Mouse (Mus musculus) neural tube, embryonic 15.5 days (tissue): ENCODE results near the gene Neb. TPM values are rescaled to one million over a fixed set of nuclear protein-coding genes. Genes with fewer than 3 reads are reported as not detected.

ENCODE experiments used
- ATAC-seq: fragments of 200-750 bp; cut with Nextera tagmentation; 2 replicates; pipeline ENCODE4 v1.8.0; 2017; ENCODE audit warnings: mild to moderate bottlenecking, moderate TSS enrichment, moderate library complexity; ENCODE audit not compliant: low FRiP score
- H3K27ac ChIP-seq: fragments of 300-500 bp; sonication (generic); replicated peaks from 2 replicates; pipeline ENCODE4 v1.5.1; 2015; ENCODE audit warnings: mild to moderate bottlenecking, inconsistent platforms
- H3K27me3 ChIP-seq: fragments of 300-500 bp; sonication (generic); replicated peaks from 2 replicates; pipeline ENCODE4 v1.6.1; 2015; ENCODE audit warnings: inconsistent platforms
- H3K36me3 ChIP-seq: fragments of 300-500 bp; sonication (generic); 2 replicates; pipeline ENCODE4 v1.6.1; 2015; ENCODE audit warnings: inconsistent platforms
- H3K4me1 ChIP-seq: fragments of 300-500 bp; sonication (generic); 2 replicates; pipeline ENCODE4 v1.6.1; 2015; ENCODE audit warnings: inconsistent platforms
- H3K4me2 ChIP-seq: fragments of 300-500 bp; sonication (generic); 2 replicates; pipeline ENCODE4 v1.6.1; 2015; ENCODE audit warnings: inconsistent platforms, mild to moderate bottlenecking, moderate library complexity
- H3K4me3 ChIP-seq: fragments of 300-500 bp; sonication (generic); replicated peaks from 2 replicates; pipeline ENCODE4 v1.5.1; 2015; ENCODE audit warnings: mild to moderate bottlenecking, inconsistent platforms
- H3K9ac ChIP-seq: fragments of 300-500 bp; sonication (generic); replicated peaks from 2 replicates; pipeline ENCODE4 v1.6.1; 2015; ENCODE audit warnings: mild to moderate bottlenecking, inconsistent platforms
- H3K9me3 ChIP-seq: fragments of 300-500 bp; sonication (generic); replicated peaks from 2 replicates; pipeline ENCODE4 v1.6.1; 2016; ENCODE audit warnings: inconsistent platforms
- WGBS: fragments of 180-500 bp; shearing (Covaris S2); methylation state at CpG from one replicate; pipeline ENCODE4 v1.1.7; 2015; ENCODE audit warnings: mixed read lengths; 5-methylcytosine and 5-hydroxymethylcytosine counted together
- polyA plus RNA-seq: library from polyadenylated mRNA; unstranded; fragments of >200 nt; fragmentation: Nextera tagmentation; extraction: Ambion mirVana; gene quantifications from 2 replicates; pipeline ENCODE4 v1.2.1, GENCODE M21; 2015

Neb gene
- 10.7 and 12.4 TPM in 2 replicates for polyA plus RNA-seq

DNA sequence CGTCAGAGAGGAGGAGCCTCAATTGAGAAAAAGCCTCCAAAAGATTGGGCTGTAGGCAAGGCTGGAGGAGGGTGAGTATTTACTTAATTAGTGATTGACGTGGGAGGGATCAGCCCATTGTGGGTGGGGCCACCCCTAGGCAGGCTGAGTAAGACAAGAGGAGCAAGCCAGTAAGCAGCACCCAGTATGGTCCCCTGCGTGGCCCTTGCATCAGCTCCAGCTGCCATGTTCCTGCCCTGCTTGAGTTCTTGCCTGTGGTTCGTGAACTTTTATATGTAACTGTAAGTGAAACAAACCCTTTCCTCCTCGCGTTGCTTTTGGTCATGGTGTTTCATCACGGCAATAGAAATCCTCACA, at the start of gene Neb:
Neb (minus strand) TSS at position 27 of the 357 bp plus-strand sequence.
- Histone ChIP-seq H3K4me3 (no peak within 1 kb of the TSS), H3K9me3 (no peaks in the 10 kb centered on the region), H3K4me1 (no peaks in the 10 kb centered on the region), H3K36me3 (no peaks in the 10 kb centered on the region), H3K9ac (no peak within 1 kb of the TSS), H3K4me2 (no peak within 1 kb of the TSS), H3K27ac (no peak within 1 kb of the TSS), H3K27me3 (no peaks in the 10 kb centered on the region)
- ATAC-seq, result no peak
- WGBS, result 66% methylated on average over 7 of the region's 7 CpGs

DNA sequence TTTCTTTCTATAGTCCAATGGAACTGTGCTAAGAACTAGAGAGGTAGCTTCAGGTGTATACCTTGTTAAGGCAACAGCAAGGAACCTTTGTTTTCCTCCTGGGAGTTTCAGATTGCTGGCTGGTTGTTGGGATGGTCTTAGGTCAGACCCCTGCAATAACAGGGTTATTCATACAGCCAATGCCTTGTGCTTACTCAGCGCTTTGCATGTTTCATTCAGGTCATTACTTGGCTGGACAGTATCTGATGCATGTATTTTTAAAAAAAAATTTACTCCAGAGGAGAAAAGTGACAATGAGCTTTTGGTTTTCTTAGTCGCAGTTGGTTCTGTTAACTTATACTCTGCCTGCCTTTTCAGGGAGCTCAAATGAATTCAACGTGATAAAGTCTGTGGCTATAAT, 49.1 kb upstream of the Neb start:
- H3K4me1 ChIP-seq, result peaks cover 17% of the 10 kb centered on the region
- no peaks in the 10 kb centered on the region for H3K9me3 ChIP-seq
- H3K4me3 ChIP-seq, result no peak overlapping the region
- no peaks in the 10 kb centered on the region for H3K36me3 ChIP-seq
- no peak for ATAC-seq
- H3K27me3 ChIP-seq, result no peaks in the 10 kb centered on the region
- H3K27ac ChIP-seq, result no peak overlapping the region
- 90% methylated on average over 3 of the region's 3 CpGs for WGBS
- no peak overlapping the region for H3K4me2 ChIP-seq
- no peak overlapping the region for H3K9ac ChIP-seq

DNA sequence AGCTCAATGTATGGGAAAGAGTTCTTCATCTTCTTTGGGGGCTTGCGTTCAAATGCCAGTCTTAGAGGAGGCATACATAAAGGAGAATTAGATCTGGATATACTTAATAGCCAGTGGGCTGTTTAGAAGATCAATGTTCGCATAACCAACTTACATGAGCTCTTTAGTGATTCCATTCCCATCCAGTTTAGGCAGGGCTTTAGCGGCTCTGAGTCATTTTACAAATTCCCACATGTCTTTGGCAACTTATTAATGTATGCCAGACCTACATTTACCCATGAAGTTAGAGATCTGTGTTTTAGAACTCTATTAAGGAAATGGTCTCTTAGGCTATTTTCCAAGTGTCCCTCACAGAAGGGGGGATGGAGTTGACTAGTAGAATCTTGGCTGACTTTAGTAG, 47.8 kb upstream of the Neb start:
- WGBS, result 93% methylated on average over 3 of the region's 3 CpGs
- Histone ChIP-seq H3K36me3 (no peaks in the 10 kb centered on the region), H3K4me2 (peak overlapping the region; percentile 67; the same call in 1 of the 2 replicates)

DNA sequence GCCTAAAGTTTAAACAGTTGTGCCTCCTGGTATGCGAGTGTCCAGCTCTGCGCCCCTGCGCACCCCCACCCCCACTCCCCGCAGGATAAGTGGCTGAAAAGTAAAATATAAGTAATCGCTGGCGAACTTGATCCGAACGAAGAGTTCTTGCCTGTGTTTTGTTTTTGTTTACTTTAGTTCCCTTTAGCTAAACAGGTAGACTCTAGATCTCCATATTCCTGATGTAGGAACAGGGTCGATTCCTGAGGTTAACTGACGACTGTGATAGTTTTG, 47.2 kb upstream of the Neb start:
- peak overlapping the region; percentile 51 for H3K9ac ChIP-seq
- ATAC-seq, result peak; percentile 2; the same call in 1 of the 2 replicates
- peaks cover 35% of the 10 kb centered on the region for H3K4me1 ChIP-seq
- H3K9me3 ChIP-seq, result no peaks in the 10 kb centered on the region
- 27% methylated on average over 10 of the region's 10 CpGs for WGBS
- peak overlapping the region; percentile 67 for H3K4me2 ChIP-seq
- H3K36me3 ChIP-seq, result no peaks in the 10 kb centered on the region
- H3K27me3 ChIP-seq, result no peaks in the 10 kb centered on the region
- peak overlapping the region; percentile 88; the same call in 1 of the 2 replicates for H3K27ac ChIP-seq
- H3K4me3 ChIP-seq, result peak overlapping the region; percentile 82

More for the DNA sequence above, 47.8 kb upstream of the Neb start:
- H3K27ac ChIP-seq, result no peak overlapping the region
- H3K27me3 ChIP-seq, result no peaks in the 10 kb centered on the region
- H3K9ac ChIP-seq, result no peak overlapping the region
- peaks cover 31% of the 10 kb centered on the region for H3K4me1 ChIP-seq
- H3K4me3 ChIP-seq, result 0 out of 2 replicates have a peak overlapping the region, but pooled peaks have one; percentile 82
- ATAC-seq, result no peak
- H3K9me3 ChIP-seq, result no peaks in the 10 kb centered on the region

DNA sequence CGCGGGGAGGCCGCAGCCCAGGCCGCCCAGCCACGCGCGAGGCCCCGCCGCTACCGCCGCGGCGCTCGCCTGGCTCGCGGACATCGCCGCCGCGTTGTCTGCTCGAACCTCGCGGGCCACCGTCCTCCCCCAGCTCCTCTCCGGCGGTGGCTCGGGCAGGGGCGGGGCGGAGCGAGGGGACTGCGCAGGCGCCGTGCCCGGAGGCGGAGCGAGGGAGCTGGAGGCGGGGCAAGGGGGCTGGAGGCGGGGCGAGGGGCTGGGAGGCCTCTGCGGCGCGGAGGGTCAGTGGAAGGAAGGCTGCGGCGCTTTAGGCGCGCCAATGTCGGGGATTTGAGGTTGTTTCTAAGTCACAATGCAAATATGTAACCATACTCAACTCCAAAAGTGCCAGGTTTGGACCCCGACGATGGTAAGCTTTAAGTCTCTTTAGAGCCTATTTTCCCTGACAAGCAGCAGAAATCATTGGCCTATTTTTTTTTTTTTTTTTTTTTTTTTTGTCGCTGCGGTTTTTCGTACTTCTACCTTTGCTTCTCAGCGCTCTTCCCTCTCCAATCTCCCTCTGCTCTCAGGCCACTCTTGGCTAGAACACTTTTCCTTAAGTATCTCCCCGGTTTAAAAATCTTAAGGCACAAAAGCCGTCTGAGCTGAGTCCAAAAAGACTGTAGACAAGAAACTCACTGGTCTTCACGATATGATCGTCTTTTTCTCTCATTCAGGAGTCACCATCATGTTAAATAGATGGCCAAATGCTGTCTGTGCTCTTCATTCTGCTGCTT, 46.7 kb upstream of the Neb start, which contains the start of gene Arl5a:
Arl5a (minus strand) TSS at position 155 of the 776 bp plus-strand sequence.
- peak; percentile 96 for ATAC-seq
- Histone ChIP-seq H3K36me3 (no peaks in the 10 kb centered on the region), H3K27me3 (no peaks in the 10 kb centered on the region), H3K9me3 (no peaks in the 10 kb centered on the region), H3K4me3 (peak within 1 kb of the TSS; percentile 82), H3K9ac (peak within 1 kb of the TSS; percentile 87), H3K27ac (peak within 1 kb of the TSS; percentile 88), H3K4me1 (peaks cover 38% of the 10 kb centered on the region), H3K4me2 (peak within 1 kb of the TSS; percentile 67)
- WGBS, result under 1% methylated on average over 55 of the region's 57 CpGs

DNA sequence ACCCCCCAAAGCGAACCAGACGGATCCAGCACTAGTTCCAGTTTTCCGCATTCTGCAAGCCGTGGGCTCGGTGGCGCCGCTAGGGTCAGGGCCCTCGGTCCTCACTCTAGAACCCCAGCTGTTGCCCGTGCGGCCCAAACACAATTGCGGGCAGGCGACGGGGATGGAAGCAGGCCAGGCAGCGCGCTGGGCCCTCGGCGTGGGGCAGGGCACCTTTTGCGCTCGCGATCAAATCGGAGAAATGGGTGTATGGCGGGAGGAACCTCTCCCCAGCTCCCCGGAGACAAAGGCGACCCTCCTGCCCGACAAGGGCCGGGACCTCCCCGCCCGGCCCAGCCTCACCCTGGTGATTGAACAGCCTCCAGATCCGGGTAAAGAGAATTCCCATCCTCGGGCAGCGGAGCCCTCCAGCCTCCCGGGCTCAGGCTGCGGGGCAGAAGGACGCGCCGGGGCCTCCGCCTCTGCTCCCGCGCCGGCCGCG, 46.0 kb upstream of the Neb start:
- 2% methylated on average over 42 of the region's 42 CpGs for WGBS
- no peaks in the 10 kb centered on the region for H3K9me3 ChIP-seq
- peak overlapping the region; percentile 82 for H3K4me3 ChIP-seq
- H3K27ac ChIP-seq, result peak overlapping the region; percentile 88
- H3K4me2 ChIP-seq, result peak overlapping the region; percentile 67
- H3K4me1 ChIP-seq, result peaks cover 38% of the 10 kb centered on the region
- H3K36me3 ChIP-seq, result no peaks in the 10 kb centered on the region
- ATAC-seq, result peak; percentile 80
- H3K9ac ChIP-seq, result peak overlapping the region; percentile 87
- no peaks in the 10 kb centered on the region for H3K27me3 ChIP-seq

DNA sequence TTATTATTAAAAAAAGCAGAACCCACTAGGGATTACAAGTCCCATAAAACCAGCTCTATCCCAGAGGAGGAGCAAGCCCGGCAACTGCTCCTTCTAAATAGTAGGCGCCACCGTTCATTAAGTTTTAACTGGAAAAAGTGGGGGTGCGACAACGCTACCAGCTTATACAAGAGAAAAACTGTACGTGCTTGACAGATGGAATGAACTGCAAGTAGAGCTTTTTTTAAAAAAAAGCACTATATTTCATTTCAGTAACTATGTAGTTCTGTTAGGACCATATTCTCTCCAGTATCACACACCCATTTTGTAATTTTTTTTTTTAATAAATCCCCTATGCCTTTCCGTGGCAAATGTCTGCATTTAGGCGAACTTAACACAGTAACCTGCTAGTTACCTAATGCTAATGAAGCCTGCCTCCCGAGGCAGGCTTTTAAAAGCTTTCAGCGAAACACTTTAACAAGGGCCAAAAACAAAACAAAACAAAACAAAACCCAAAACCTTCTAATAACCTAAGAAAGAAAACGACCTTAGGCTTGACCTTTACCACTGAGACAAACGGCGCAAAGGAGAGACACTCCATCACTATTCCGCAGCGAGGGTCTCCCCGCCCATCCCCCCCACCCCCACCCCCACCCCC, 45.5 kb upstream of the Neb start:
- H3K4me2 ChIP-seq, result peak overlapping the region; percentile 67
- peaks cover 41% of the 10 kb centered on the region for H3K4me1 ChIP-seq
- H3K9me3 ChIP-seq, result no peaks in the 10 kb centered on the region
- ATAC-seq, result no peak
- 2% methylated on average over 16 of the region's 16 CpGs for WGBS
- H3K4me3 ChIP-seq, result peak overlapping the region; percentile 82
- peak overlapping the region; percentile 88; the same call in 1 of the 2 replicates for H3K27ac ChIP-seq
- no peaks in the 10 kb centered on the region for H3K27me3 ChIP-seq
- H3K36me3 ChIP-seq, result no peaks in the 10 kb centered on the region
- H3K9ac ChIP-seq, result peak overlapping the region; percentile 87

DNA sequence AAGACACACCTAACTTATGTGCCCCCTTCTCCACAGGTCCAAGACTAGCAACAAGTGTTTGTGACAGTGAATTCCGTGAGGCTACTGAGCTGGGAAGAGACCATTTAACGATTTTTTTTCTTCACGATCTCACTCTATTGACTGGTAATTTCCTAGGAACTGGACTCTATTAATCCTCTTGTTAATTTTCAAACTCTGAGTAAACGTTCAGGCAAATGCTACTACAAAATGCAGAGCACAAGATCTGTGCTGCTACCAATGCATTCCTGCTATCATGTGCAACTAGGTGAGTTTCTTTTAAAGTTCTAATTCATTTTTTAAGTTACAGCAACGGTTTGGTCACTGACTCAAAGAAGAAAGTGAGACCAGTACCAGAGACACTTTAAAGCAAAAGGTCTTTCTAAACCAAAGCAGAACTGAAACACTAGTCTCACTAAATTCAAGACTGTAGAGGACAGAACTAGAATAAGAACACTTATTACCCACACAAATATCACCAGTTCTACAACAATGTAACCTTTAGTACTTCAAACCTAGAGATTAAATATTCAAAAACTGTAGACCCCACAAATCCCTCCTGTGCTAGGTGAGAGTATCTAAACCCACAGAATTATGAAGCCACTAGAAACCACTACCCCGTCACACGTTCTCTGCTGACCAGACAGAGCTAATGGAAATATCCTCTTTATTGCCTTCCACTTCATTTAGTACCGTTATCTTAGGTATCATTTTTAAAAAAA, 44.8 kb upstream of the Neb start:
- no peaks in the 10 kb centered on the region for H3K27me3 ChIP-seq
- H3K4me1 ChIP-seq, result peaks cover 41% of the 10 kb centered on the region
- no peak for ATAC-seq
- peak overlapping the region; percentile 87 for H3K9ac ChIP-seq
- H3K27ac ChIP-seq, result no peak overlapping the region
- H3K4me2 ChIP-seq, result peak overlapping the region; percentile 67
- no peaks in the 10 kb centered on the region for H3K36me3 ChIP-seq
- 38% methylated on average over 8 of the region's 8 CpGs for WGBS
- no peaks in the 10 kb centered on the region for H3K9me3 ChIP-seq
- H3K4me3 ChIP-seq, result peak overlapping the region; percentile 82

DNA sequence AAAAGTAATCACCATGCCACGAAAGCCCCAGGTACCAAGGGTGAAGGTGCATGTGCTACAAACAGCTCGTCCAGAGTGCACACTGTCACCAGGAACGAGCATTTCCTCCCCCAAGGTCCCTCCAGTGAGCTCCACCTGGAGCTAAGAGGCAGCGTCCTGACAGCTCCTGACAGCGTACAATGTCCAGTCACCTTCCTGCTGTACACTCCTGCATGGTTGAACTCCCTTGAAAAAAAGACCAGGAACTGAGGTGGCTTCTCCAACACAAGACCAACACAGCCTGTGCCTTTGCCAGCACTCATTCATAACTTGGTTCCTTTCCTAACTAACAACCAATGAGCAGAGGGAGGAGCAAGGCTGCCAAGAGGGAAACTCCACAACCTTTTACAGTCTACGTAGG, 42.9 kb upstream of the Neb start:
- no peak overlapping the region for H3K4me2 ChIP-seq
- no peak for ATAC-seq
- WGBS, result 75% methylated on average over 6 of the region's 6 CpGs

DNA sequence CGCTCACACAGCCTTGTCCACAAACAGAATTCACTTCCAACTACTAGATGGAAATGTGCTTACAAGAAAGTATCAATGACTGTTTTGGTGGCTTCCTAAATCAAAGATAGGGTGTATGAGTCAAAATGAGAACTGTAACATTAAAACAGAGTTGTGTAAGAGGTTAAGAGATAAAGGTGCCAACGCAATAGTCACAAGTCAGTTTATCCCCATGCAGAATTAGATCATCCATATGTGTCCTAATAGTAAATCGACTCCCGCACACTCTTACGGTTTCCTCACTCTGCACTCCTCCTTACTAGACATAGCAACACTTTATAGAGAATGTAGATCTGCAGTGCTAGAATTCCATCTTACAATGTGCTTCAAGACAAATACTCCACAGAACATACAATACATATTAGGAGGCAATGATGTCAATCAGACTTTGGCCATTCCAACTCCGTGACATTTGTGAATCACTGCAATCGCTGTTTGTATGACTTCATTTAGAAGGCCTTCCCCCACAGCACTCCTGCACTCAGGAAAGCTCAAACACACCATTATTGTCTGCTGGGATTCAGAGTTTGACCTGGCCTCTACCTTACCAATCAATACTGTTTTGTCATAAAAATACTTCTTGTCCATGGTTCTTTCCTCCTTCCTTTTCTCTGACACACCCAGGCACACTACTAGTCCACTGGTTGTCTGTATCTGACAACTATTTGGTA, 41.9 kb upstream of the Neb start:
- no peak for ATAC-seq
- no peak overlapping the region for H3K4me2 ChIP-seq
- no peaks in the 10 kb centered on the region for H3K9me3 ChIP-seq
- WGBS, result 94% methylated on average over 7 of the region's 7 CpGs
- no peaks in the 10 kb centered on the region for H3K27me3 ChIP-seq
- H3K27ac ChIP-seq, result no peak overlapping the region
- H3K36me3 ChIP-seq, result peaks cover 16% of the 10 kb centered on the region
- H3K4me1 ChIP-seq, result peaks cover 34% of the 10 kb centered on the region
- H3K9ac ChIP-seq, result no peak overlapping the region
- no peak overlapping the region for H3K4me3 ChIP-seq

More for the DNA sequence above, 42.9 kb upstream of the Neb start:
- no peak overlapping the region for H3K27ac ChIP-seq
- H3K27me3 ChIP-seq, result no peaks in the 10 kb centered on the region
- no peak overlapping the region for H3K4me3 ChIP-seq
- no peak overlapping the region for H3K9ac ChIP-seq
- H3K9me3 ChIP-seq, result no peaks in the 10 kb centered on the region
- H3K4me1 ChIP-seq, result peaks cover 41% of the 10 kb centered on the region
- peaks cover 6% of the 10 kb centered on the region for H3K36me3 ChIP-seq

DNA sequence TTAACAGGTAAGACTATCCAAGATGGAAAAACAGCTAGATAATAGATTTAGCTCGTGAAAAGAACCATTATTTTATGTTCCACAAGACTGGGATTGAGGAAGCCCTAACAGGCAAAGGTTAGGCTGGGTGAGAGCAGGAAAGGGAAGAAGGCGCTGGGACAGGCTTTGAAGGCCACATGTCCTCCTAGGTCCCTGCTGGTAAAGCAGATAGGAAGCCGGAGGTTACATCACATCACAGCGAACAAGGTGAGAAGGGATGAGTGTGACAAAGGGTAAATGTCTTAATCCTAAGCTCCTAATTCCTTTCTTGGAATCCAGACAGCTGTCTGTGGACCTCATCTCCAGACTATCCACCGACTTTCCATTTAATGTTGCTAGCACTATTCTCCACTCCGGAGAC, 41.0 kb upstream of the Neb start:
- WGBS, result 89% methylated on average over 6 of the region's 6 CpGs
- H3K4me3 ChIP-seq, result no peak overlapping the region
- ATAC-seq, result no peak

More for the DNA sequence above, 41.0 kb upstream of the Neb start:
- H3K27ac ChIP-seq, result no peak overlapping the region
- H3K9ac ChIP-seq, result no peak overlapping the region
- H3K9me3 ChIP-seq, result no peaks in the 10 kb centered on the region
- H3K4me2 ChIP-seq, result no peak overlapping the region
- H3K27me3 ChIP-seq, result no peaks in the 10 kb centered on the region
- peaks cover 19% of the 10 kb centered on the region for H3K36me3 ChIP-seq
- peaks cover 34% of the 10 kb centered on the region for H3K4me1 ChIP-seq
